16 mouse cellular contexts compared by ENCODE assay signal in the genomic region with DNA sequence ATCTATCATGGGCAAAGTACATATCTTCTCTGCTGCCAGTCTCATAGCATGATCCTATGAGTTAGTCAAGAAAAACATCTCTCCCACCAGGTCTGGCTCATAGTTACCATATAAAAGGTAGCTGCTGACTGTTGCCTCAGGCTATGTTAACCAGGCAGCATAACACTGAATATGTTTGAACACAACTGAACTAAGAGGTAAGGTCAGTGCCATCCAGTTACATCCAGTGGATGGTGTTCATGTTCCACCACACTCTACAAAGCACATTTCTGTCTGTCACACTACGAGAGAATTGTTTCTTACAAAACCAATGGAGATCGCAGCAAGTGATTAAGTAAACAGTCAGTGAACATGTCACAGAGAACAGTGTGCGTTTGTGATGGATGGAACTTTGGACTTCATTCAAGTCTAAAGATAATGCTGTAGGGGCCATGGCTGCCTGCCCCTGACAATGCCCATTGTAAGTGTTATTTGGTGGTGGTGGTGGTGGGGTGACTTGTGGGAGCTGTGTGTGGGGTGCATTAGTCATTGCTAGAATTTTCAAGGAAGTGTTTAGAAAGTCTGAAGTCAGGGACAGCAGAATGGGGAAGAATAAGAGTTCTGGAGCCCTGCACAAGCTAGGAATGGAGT.
"Had no signal": no experiment of that assay in that cellular context is flagged by ENCODE, and none has a peak within 500 bp of the region (broad histone marks: within the 10 kb centered on the region; RNA-seq: fewer than 3 reads in every experiment).

No protein-coding gene starts in this region.

- H3K36me3 ChIP-seq: limb, embryonic 13.5 days; midbrain, embryonic 13.5 days; neural tube, embryonic 15.5 days had no signal

- H3K4me3 ChIP-seq: layer of hippocampus, adult 2 months; limb, embryonic 13.5 days; midbrain, embryonic 13.5 days; myocyte; neural tube, embryonic 15.5 days had no signal

- H3K27ac ChIP-seq: kidney, postnatal 0 days; layer of hippocampus, adult 2 months; limb, embryonic 13.5 days; liver, embryonic 14.5 days; midbrain, embryonic 13.5 days; neural tube, embryonic 15.5 days had no signal

- H3K4me2 ChIP-seq: limb, embryonic 13.5 days; midbrain, embryonic 13.5 days; neural tube, embryonic 15.5 days had no signal

- H3K9ac ChIP-seq: limb, embryonic 13.5 days; liver, embryonic 14.5 days; midbrain, embryonic 13.5 days; neural tube, embryonic 15.5 days had no signal

- H3K27me3 ChIP-seq: limb, embryonic 13.5 days; midbrain, embryonic 13.5 days; neural tube, embryonic 15.5 days had no signal

- ATAC-seq: midbrain, embryonic 13.5 days had no signal

- H3K9me3 ChIP-seq: limb, embryonic 13.5 days; midbrain, embryonic 13.5 days; neural tube, embryonic 15.5 days had no signal

- DNase-seq: kidney, adult 9 months; kidney, postnatal 4 days; left cerebral cortex, postnatal 4 days; lung, adult 18-20 months; lung, postnatal 10 days; right cerebral cortex, adult 18-20 months; right cerebral cortex, postnatal 25 days; thymus, adult 18-20 months; thymus, postnatal 25 days had no signal
